Comparison of ENCODE assay signal across 14 mouse cellular contexts in genomic region chr5:53104177-53104855, GRCm38 (mm10).
DNase-seq lines count a peak whose midpoint lies in the region; ATAC-seq and TF ChIP-seq lines count a peak whose summit lies in the region.
"Had no signal": no experiment of that assay in that cellular context is flagged by ENCODE, and none has a peak within 500 bp of the region (broad histone marks: within the 10 kb centered on the region; RNA-seq: fewer than 3 reads in every experiment).

No protein-coding gene starts in this region.

- peak; percentile 31; the same call in 1 of the 2 replicates for ATAC-seq in hindbrain, embryonic 16.5 days
- ATAC-seq in hindbrain, postnatal 0 days, result no peak
- 0 out of 2 replicates have a peak, but pooled peaks have one; percentile 19 for ATAC-seq in embryonic facial prominence, embryonic 14.5 days (ENCODE audit: low read depth)
- peak; percentile 73 for ATAC-seq in kidney, embryonic 15.5 days (replicated peaks; ENCODE audit: low FRiP score)
- ATAC-seq in forebrain, embryonic 11.5 days (replicated peaks; ENCODE audit: low FRiP score), result no peak
- ATAC-seq: midbrain, embryonic 13.5 days had no signal

- H3K4me1 ChIP-seq in hindbrain, embryonic 16.5 days (ENCODE audit: control insufficient read depth, insufficient read depth, low read depth, low read length), result no peaks in the 10 kb centered on the region
- no peaks in the 10 kb centered on the region for H3K4me1 ChIP-seq in hindbrain, postnatal 0 days (ENCODE audit: insufficient read depth, low read length)
- H3K4me1 ChIP-seq in embryonic facial prominence, embryonic 14.5 days (ENCODE audit: control insufficient read depth, insufficient read depth, low read length), result no peaks in the 10 kb centered on the region
- peaks cover 51% of the 10 kb centered on the region for H3K4me1 ChIP-seq in kidney, embryonic 15.5 days
- H3K4me1 ChIP-seq in small intestine, adult 2 months (ENCODE audit: control insufficient read depth, insufficient read depth, insufficient read length, low read length), result peaks cover 49% of the 10 kb centered on the region
- no peaks in the 10 kb centered on the region for H3K4me1 ChIP-seq in midbrain, embryonic 10.5 days
- H3K4me1 ChIP-seq in forebrain, embryonic 11.5 days (replicated peaks; ENCODE audit: control insufficient read depth, insufficient read depth, low read length), result no peaks in the 10 kb centered on the region
- H3K4me1 ChIP-seq: midbrain, embryonic 13.5 days had no signal

- H3K9ac ChIP-seq in hindbrain, embryonic 16.5 days (ENCODE audit: low read depth, low read length), result no peak overlapping the region
- H3K9ac ChIP-seq in hindbrain, postnatal 0 days (replicated peaks; ENCODE audit: low read length), result no peak overlapping the region
- H3K9ac ChIP-seq in embryonic facial prominence, embryonic 14.5 days (ENCODE audit: low read depth, low read length), result no peak overlapping the region
- no peak overlapping the region for H3K9ac ChIP-seq in kidney, embryonic 15.5 days
- no peak overlapping the region for H3K9ac ChIP-seq in forebrain, embryonic 11.5 days (ENCODE audit: low read length)
- H3K9ac ChIP-seq: midbrain, embryonic 13.5 days had no signal

- 71% methylated on average over 13 of the region's 13 CpGs for WGBS in hindbrain, embryonic 16.5 days
- 61% methylated on average over 13 of the region's 13 CpGs for WGBS in hindbrain, postnatal 0 days
- 64% methylated on average over 13 of the region's 13 CpGs for WGBS in embryonic facial prominence, embryonic 14.5 days
- 36% methylated on average over 13 of the region's 13 CpGs for WGBS in kidney, embryonic 15.5 days
- 55% methylated on average over 13 of the region's 13 CpGs for WGBS in small intestine, adult 2 months
- 81% methylated on average over 13 of the region's 13 CpGs for WGBS in midbrain, embryonic 10.5 days
- WGBS in forebrain, embryonic 11.5 days, result 87% methylated on average over 13 of the region's 13 CpGs

- no peaks in the 10 kb centered on the region for H3K27me3 ChIP-seq in hindbrain, embryonic 16.5 days (replicated peaks; ENCODE audit: control insufficient read depth, insufficient read depth, low read length)
- H3K27me3 ChIP-seq in hindbrain, postnatal 0 days (ENCODE audit: insufficient read depth, low read length), result no peaks in the 10 kb centered on the region
- no peaks in the 10 kb centered on the region for H3K27me3 ChIP-seq in embryonic facial prominence, embryonic 14.5 days (replicated peaks; ENCODE audit: control insufficient read depth, insufficient read depth, low read length)
- H3K27me3 ChIP-seq in kidney, embryonic 15.5 days, result no peaks in the 10 kb centered on the region
- H3K27me3 ChIP-seq in small intestine, adult 2 months (ENCODE audit: control insufficient read depth, insufficient read depth, low read length), result no peaks in the 10 kb centered on the region
- no peaks in the 10 kb centered on the region for H3K27me3 ChIP-seq in midbrain, embryonic 10.5 days (ENCODE audit: low read depth, poor library complexity, severe bottlenecking)
- no peaks in the 10 kb centered on the region for H3K27me3 ChIP-seq in forebrain, embryonic 11.5 days (ENCODE audit: control insufficient read depth, insufficient read depth, low read length)
- H3K27me3 ChIP-seq: midbrain, embryonic 13.5 days had no signal

- no peak for TF ChIP-seq POLR2A in small intestine, adult 2 months (IDR thresholded peaks at IDR 0.05; ENCODE audit: low read depth, low read length)

- H3K9me3 ChIP-seq in hindbrain, embryonic 16.5 days (ENCODE audit: control insufficient read depth, low read length), result no peaks in the 10 kb centered on the region
- no peaks in the 10 kb centered on the region for H3K9me3 ChIP-seq in hindbrain, postnatal 0 days (ENCODE audit: low read length)
- no peaks in the 10 kb centered on the region for H3K9me3 ChIP-seq in embryonic facial prominence, embryonic 14.5 days (ENCODE audit: control insufficient read depth, low read length)
- H3K9me3 ChIP-seq in kidney, embryonic 15.5 days (replicated peaks), result no peaks in the 10 kb centered on the region
- no peaks in the 10 kb centered on the region for H3K9me3 ChIP-seq in midbrain, embryonic 10.5 days (replicated peaks)
- no peaks in the 10 kb centered on the region for H3K9me3 ChIP-seq in forebrain, embryonic 11.5 days (ENCODE audit: control insufficient read depth, low read length)
- H3K9me3 ChIP-seq: midbrain, embryonic 13.5 days had no signal

- no peak overlapping the region for H3K4me3 ChIP-seq in hindbrain, embryonic 16.5 days (ENCODE audit: low read length)
- no peak overlapping the region for H3K4me3 ChIP-seq in hindbrain, postnatal 0 days (ENCODE audit: low read length)
- no peak overlapping the region for H3K4me3 ChIP-seq in embryonic facial prominence, embryonic 14.5 days (ENCODE audit: low read depth, low read length)
- no peak overlapping the region for H3K4me3 ChIP-seq in kidney, embryonic 15.5 days (replicated peaks)
- H3K4me3 ChIP-seq in small intestine, adult 2 months (ENCODE audit: low read depth, low read length), result no peak overlapping the region
- no peak overlapping the region for H3K4me3 ChIP-seq in midbrain, embryonic 10.5 days
- H3K4me3 ChIP-seq in forebrain, embryonic 11.5 days (ENCODE audit: low read depth, low read length), result no peak overlapping the region
- H3K4me3 ChIP-seq: erythroblast, embryonic 14.5 days; gastrocnemius, adult 2 months; midbrain, embryonic 13.5 days had no signal

- DNase-seq in hindbrain, postnatal 0 days (ENCODE audit: low spot score), result no peak
- DNase-seq in embryonic facial prominence, embryonic 14.5 days (ENCODE audit: low spot score), result no peak
- no peak for DNase-seq in midbrain, embryonic 10.5 days (ENCODE audit: low spot score)
- no peak for DNase-seq in forebrain, embryonic 11.5 days (ENCODE audit: low spot score)
- DNase-seq in layer of hippocampus, postnatal 25 days (ENCODE audit: extremely low spot score in 1 of 2, low spot score in 1 of 2), result no peak
- DNase-seq: gastrocnemius, adult 2 months; heart, postnatal 36 days; lung, postnatal 36 days; thymus, adult 2 months had no signal

- no peak overlapping the region for H3K27ac ChIP-seq in hindbrain, embryonic 16.5 days (ENCODE audit: low read depth, low read length)
- H3K27ac ChIP-seq in hindbrain, postnatal 0 days, result no peak overlapping the region
- no peak overlapping the region for H3K27ac ChIP-seq in embryonic facial prominence, embryonic 14.5 days (replicated peaks; ENCODE audit: low read depth, low read length)
- peak overlapping the region; percentile 76 for H3K27ac ChIP-seq in kidney, embryonic 15.5 days
- peak overlapping the region; percentile 28 for H3K27ac ChIP-seq in small intestine, adult 2 months (ENCODE audit: insufficient read depth, low read depth, low read length)
- no peak overlapping the region for H3K27ac ChIP-seq in midbrain, embryonic 10.5 days (replicated peaks)
- H3K27ac ChIP-seq in forebrain, embryonic 11.5 days (ENCODE audit: low read depth, low read length), result no peak overlapping the region
- H3K27ac ChIP-seq: gastrocnemius, adult 2 months; midbrain, embryonic 13.5 days had no signal

- H3K36me3 ChIP-seq in hindbrain, embryonic 16.5 days (ENCODE audit: control insufficient read depth, insufficient read depth, low read length), result no peaks in the 10 kb centered on the region
- no peaks in the 10 kb centered on the region for H3K36me3 ChIP-seq in hindbrain, postnatal 0 days (ENCODE audit: insufficient read depth, low read length)
- no peaks in the 10 kb centered on the region for H3K36me3 ChIP-seq in embryonic facial prominence, embryonic 14.5 days (ENCODE audit: control insufficient read depth, insufficient read depth, low read length)
- no peaks in the 10 kb centered on the region for H3K36me3 ChIP-seq in kidney, embryonic 15.5 days
- no peaks in the 10 kb centered on the region for H3K36me3 ChIP-seq in small intestine, adult 2 months (ENCODE audit: control insufficient read depth, insufficient read depth, low read length)
- H3K36me3 ChIP-seq in midbrain, embryonic 10.5 days, result no peaks in the 10 kb centered on the region
- no peaks in the 10 kb centered on the region for H3K36me3 ChIP-seq in forebrain, embryonic 11.5 days (ENCODE audit: control insufficient read depth, insufficient read depth, low read length)
- H3K36me3 ChIP-seq: midbrain, embryonic 13.5 days had no signal

- no peak overlapping the region for H3K4me2 ChIP-seq in hindbrain, embryonic 16.5 days (ENCODE audit: low read length)
- no peak overlapping the region for H3K4me2 ChIP-seq in hindbrain, postnatal 0 days (ENCODE audit: low read depth, low read length)
- no peak overlapping the region for H3K4me2 ChIP-seq in embryonic facial prominence, embryonic 14.5 days (ENCODE audit: low read depth, low read length)
- peak overlapping the region; percentile 0; the same call in 1 of the 2 replicates for H3K4me2 ChIP-seq in kidney, embryonic 15.5 days
- H3K4me2 ChIP-seq in forebrain, embryonic 11.5 days (ENCODE audit: low read depth, low read length, severe bottlenecking), result no peak overlapping the region
- H3K4me2 ChIP-seq: midbrain, embryonic 13.5 days had no signal

- TF ChIP-seq CTCF in hindbrain, postnatal 0 days (IDR thresholded peaks at IDR 0.05; ENCODE audit: low read depth), result no peak
- TF ChIP-seq CTCF in small intestine, adult 2 months (IDR thresholded peaks at IDR 0.05; ENCODE audit: extremely low read depth, insufficient read length, insufficient replicate concordance, low read depth, low read length), result 0 out of 2 replicates have a peak, but pooled peaks have one; percentile 5

Comparison
In these comparisons a context has a peak if more than half of its experiments do, and no peak if none do; other contexts are left out.
1. ATAC-seq: peak in hindbrain, embryonic 16.5 days (single experiment), embryonic facial prominence, embryonic 14.5 days (single experiment) and kidney, embryonic 15.5 days (single experiment); none in hindbrain, postnatal 0 days (single experiment) and forebrain, embryonic 11.5 days (single experiment).
2. H3K27ac ChIP-seq: peak in kidney, embryonic 15.5 days (single experiment) and small intestine, adult 2 months (single experiment); none in hindbrain, embryonic 16.5 days (single experiment), hindbrain, postnatal 0 days (single experiment), embryonic facial prominence, embryonic 14.5 days (single experiment), midbrain, embryonic 10.5 days (single experiment) and forebrain, embryonic 11.5 days (single experiment).